Mouse (Mus musculus) forebrain, embryonic 11.5 days (tissue): ENCODE measurements at regions not wholly inside any gene's neighbourhood (a gene's known extent, or its start where the extent isn't known, plus 50 kb on each side); places are given as distances from the start of the nearest gene placed in this dataset.

Experiments
- ATAC-seq: fragments of 200-750 bp; cut with Nextera tagmentation; replicated peaks from 2 replicates; pipeline ENCODE4 v1.8.0; 2017; ENCODE audit warnings: moderate TSS enrichment; ENCODE audit not compliant: low FRiP score
- DNase-seq: peaks from one replicate; pipeline ENCODE4 v3.0.0-alpha.2; 2017; ENCODE audit warnings: low spot score
- H3K27ac ChIP-seq: fragments of 300-500 bp; sonication (generic); 2 replicates; pipeline ENCODE4 v1.5.1; 2014; ENCODE audit warnings: low read depth, low read length
- H3K27me3 ChIP-seq: fragments of 300-500 bp; sonication (generic); 2 replicates; pipeline ENCODE4 v1.6.1; 2014; ENCODE audit warnings: mild to moderate bottlenecking, low read length, mixed read lengths; ENCODE audit not compliant: control insufficient read depth, insufficient read depth
- H3K36me3 ChIP-seq: fragments of 300-500 bp; sonication (generic); 2 replicates; pipeline ENCODE4 v1.6.1; 2014; ENCODE audit warnings: mild to moderate bottlenecking, low read length, moderate library complexity, mixed read lengths; ENCODE audit not compliant: control insufficient read depth, insufficient read depth
- H3K4me1 ChIP-seq: fragments of 300-500 bp; sonication (generic); replicated peaks from 2 replicates; pipeline ENCODE4 v1.6.1; 2014; ENCODE audit warnings: low read length, mixed read lengths; ENCODE audit not compliant: control insufficient read depth, insufficient read depth
- H3K4me2 ChIP-seq: fragments of 300-500 bp; sonication (generic); 2 replicates; pipeline ENCODE4 v1.6.1; 2014; ENCODE audit warnings: low read depth, mild to moderate bottlenecking, low read length, moderate library complexity, mixed read lengths; ENCODE audit not compliant: severe bottlenecking
- H3K4me3 ChIP-seq: fragments of 300-500 bp; sonication (generic); 2 replicates; pipeline ENCODE4 v1.5.1; 2014; ENCODE audit warnings: low read depth, low read length
- H3K9ac ChIP-seq: fragments of 300-500 bp; sonication (generic); 2 replicates; pipeline ENCODE4 v1.6.1; 2014; ENCODE audit warnings: low read length
- H3K9me3 ChIP-seq: fragments of 300-500 bp; sonication (generic); 2 replicates; pipeline ENCODE4 v1.6.1; 2016; ENCODE audit warnings: low read length, mixed read lengths; ENCODE audit not compliant: control insufficient read depth
- WGBS: fragments of 180-500 bp; shearing (Covaris S2); extraction: QIAGEN DNeasy Blood & Tissue Kit; methylation state at CpG from one replicate; pipeline ENCODE4 v1.1.7; 2014; 5-methylcytosine and 5-hydroxymethylcytosine counted together

DNA sequence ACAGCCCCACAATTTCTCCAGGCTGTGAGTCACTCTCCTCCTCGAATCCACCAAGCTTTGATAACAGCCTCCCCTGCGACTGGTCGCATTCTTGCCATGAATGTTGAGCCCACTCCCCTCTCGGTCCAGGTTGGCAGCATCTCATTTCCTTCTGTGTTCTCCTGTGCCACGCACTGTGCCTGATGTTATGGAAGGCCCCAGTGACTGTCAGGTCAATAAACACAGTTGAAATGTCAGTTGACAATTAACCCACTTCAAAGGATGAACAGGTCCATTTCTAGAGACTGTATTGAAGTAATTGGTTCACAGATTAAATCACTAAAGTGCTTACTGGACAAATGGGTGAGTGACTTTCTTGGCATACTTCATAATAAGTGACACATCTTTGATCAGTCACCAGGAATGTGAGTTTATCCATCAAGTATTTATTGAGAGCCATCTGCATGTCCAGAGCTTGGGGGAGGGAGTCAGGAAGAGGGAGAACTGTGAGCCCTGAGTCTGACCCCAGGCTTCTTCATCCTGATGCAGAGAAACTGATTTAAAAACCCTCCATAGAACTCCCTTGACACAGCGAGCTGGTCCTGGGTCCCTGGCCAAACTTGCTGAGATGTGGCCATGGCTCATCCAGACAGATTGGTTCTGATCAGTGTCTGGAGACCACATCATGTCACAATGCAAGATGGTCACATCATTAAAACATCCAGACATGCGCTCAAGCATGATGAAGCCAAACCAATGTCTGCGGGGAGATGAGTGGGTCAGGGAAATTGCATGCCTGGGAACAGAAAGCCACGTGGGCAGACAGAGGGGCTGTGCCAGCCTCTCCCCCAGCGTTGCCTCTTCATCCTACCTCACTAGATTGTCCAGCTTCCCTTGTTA lies 560.7 kb downstream of the Bnc2 start:
- H3K4me3 ChIP-seq: no peak overlapping the region
- no peaks in the 10 kb centered on the region for H3K27me3 ChIP-seq
- H3K4me1 ChIP-seq: peaks cover 7% of the 10 kb centered on the region; the same call in 1 of the 2 replicates
- H3K36me3 ChIP-seq: no peaks in the 10 kb centered on the region
- ATAC-seq (no peak), DNase-seq (no peak)
- 82% methylated on average over 10 of the region's 10 CpGs for WGBS
- no peaks in the 10 kb centered on the region for H3K9me3 ChIP-seq
- no peak overlapping the region for H3K4me2 ChIP-seq
- no peak overlapping the region for H3K27ac ChIP-seq
- no peak overlapping the region for H3K9ac ChIP-seq

- H3K27ac ChIP-seq: no peak overlapping the region
- H3K9ac ChIP-seq: no peak overlapping the region
- peaks cover 4% of the 10 kb centered on the region; the same call in 1 of the 2 replicates for H3K4me1 ChIP-seq
- no peaks in the 10 kb centered on the region for H3K27me3 ChIP-seq
- no peak for DNase-seq
- no peak overlapping the region for H3K4me2 ChIP-seq
- WGBS: 95% methylated on average over 2 of the region's 2 CpGs
- no peaks in the 10 kb centered on the region for H3K36me3 ChIP-seq
- H3K4me3 ChIP-seq: no peak overlapping the region
- no peaks in the 10 kb centered on the region for H3K9me3 ChIP-seq
- ATAC-seq: peak; percentile 36; the same call in 1 of the 2 replicates
Observed at GRCm38 (mm10) chr4:84118284-84118919, 556.7 kb downstream of the Bnc2 start.

- 24% methylated on average over 7 of the region's 7 CpGs for WGBS
- H3K27ac ChIP-seq: no peak overlapping the region
- H3K4me1 ChIP-seq: peaks cover 4% of the 10 kb centered on the region; the same call in 1 of the 2 replicates
- H3K9ac ChIP-seq: no peak overlapping the region
- ATAC-seq (no peak), DNase-seq (no peak)
- no peak overlapping the region for H3K4me3 ChIP-seq
- no peaks in the 10 kb centered on the region for H3K27me3 ChIP-seq
- no peaks in the 10 kb centered on the region for H3K9me3 ChIP-seq
- no peaks in the 10 kb centered on the region for H3K36me3 ChIP-seq
- no peak overlapping the region for H3K4me2 ChIP-seq
Observed at GRCm38 (mm10) chr4:84119616-84120015, 555.5 kb downstream of the Bnc2 start.

DNA sequence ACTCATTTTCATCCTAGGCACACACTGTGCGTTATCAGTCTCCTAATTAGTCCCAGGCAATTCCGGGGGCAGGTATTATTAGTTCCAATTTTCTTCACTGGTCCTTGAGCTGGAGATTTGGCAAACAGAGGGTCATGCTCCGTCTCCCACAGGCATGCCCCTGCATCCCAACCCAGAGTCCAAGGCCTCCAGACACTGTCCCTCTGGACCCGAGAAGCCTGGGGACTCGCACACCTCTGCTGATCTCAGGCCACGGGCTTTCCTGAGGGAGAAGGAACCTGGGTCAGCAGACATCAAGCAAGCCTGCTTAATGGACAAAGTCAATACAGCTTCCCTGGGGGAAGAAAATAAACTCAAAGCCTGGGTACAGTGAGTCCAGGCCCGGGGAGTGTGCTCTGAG lies 554.7 kb downstream of the Bnc2 start:
- WGBS: 41% methylated on average over 7 of the region's 7 CpGs
- DNase-seq (no peak), ATAC-seq (no peak)

DNA sequence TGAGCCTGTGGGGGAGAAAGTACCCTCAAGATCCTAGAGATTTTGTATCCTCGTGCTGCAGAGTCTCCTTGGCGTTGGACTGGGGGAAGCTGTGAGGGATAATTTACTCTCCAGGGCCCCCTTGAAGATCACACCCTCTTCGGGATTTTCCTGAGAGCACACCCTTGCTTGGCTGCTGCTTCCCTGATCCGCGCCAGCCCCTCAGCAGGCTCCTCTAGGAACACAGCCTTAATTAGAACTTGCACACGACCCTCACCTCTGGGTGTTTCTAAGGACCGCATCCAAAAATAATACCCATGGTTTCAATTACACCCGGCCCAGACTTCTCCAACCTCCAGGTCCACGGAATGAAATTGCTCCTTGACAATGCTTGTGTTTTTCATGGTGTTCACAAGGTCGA lies 553.6 kb downstream of the Bnc2 start:
- peaks cover 4% of the 10 kb centered on the region; the same call in 1 of the 2 replicates for H3K4me1 ChIP-seq
- no peaks in the 10 kb centered on the region for H3K9me3 ChIP-seq
- ATAC-seq: no peak
- H3K4me2 ChIP-seq: no peak overlapping the region
- H3K9ac ChIP-seq: no peak overlapping the region
- no peaks in the 10 kb centered on the region for H3K36me3 ChIP-seq
- H3K27ac ChIP-seq: no peak overlapping the region
- no peak for DNase-seq
- 66% methylated on average over 10 of the region's 10 CpGs for WGBS
- H3K27me3 ChIP-seq: no peaks in the 10 kb centered on the region
- H3K4me3 ChIP-seq: no peak overlapping the region

More for the DNA sequence above, 554.7 kb downstream of the Bnc2 start:
- H3K4me3 ChIP-seq: no peak overlapping the region
- no peaks in the 10 kb centered on the region for H3K27me3 ChIP-seq
- H3K9ac ChIP-seq: no peak overlapping the region
- H3K27ac ChIP-seq: no peak overlapping the region
- peaks cover 4% of the 10 kb centered on the region; the same call in 1 of the 2 replicates for H3K4me1 ChIP-seq
- no peak overlapping the region for H3K4me2 ChIP-seq
- no peaks in the 10 kb centered on the region for H3K36me3 ChIP-seq
- H3K9me3 ChIP-seq: no peaks in the 10 kb centered on the region

DNA sequence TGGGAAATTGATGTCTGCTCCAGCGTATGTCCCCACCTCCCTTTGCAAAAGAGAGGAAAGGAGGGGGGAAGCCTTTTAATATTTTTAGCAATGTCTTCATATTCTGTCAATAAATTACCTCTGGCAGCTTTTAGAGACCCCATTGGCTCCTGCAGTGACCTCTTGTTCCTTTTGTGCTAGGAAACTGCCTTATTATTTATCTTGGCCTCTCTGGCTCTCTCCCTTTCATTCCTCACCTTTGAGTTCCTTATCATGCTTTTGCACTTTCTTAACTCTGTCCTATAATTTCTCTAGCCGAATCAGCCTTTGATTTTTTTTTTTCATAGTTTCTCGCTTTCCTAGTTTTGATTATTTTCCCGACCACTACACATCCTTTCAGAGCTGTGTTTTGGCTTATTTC lies 548.7 kb downstream of the Bnc2 start:
- no peak overlapping the region for H3K4me2 ChIP-seq
- H3K4me3 ChIP-seq: no peak overlapping the region
- WGBS: 74% methylated on average over 4 of the region's 4 CpGs
- H3K27me3 ChIP-seq: no peaks in the 10 kb centered on the region
- no peak overlapping the region for H3K27ac ChIP-seq
- no peak for DNase-seq
- H3K9ac ChIP-seq: no peak overlapping the region
- H3K4me1 ChIP-seq: 0 out of 2 replicates have a peak, but pooled peaks cover 2% of the 10 kb centered on the region
- H3K36me3 ChIP-seq: no peaks in the 10 kb centered on the region
- no peak for ATAC-seq
- no peaks in the 10 kb centered on the region for H3K9me3 ChIP-seq

DNA sequence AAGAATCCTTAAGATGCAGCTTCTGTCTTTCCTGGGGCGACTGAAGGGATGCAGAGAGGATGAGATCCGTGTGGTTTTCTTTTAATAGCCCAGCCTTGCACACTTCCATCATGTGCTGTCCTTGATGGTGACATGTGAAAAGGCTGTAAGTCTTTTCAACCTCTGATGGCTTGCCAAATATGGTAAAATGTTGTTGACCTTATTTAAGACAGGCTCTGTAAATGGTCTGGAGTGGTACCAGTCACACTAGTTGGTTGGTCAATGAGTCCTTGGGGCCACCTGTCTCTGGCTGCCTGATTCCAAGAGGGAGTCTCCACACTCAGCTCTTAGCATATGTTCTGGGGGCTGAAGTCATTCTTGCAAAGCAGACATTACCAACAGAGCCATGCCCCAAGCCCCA lies 547.7 kb downstream of the Bnc2 start:
- H3K27me3 ChIP-seq: no peaks in the 10 kb centered on the region
- H3K9me3 ChIP-seq: no peaks in the 10 kb centered on the region
- no peak overlapping the region for H3K9ac ChIP-seq
- no peak overlapping the region for H3K27ac ChIP-seq
- WGBS: 84% methylated on average over 2 of the region's 2 CpGs
- DNase-seq: no peak
- no peaks in the 10 kb centered on the region for H3K36me3 ChIP-seq
- no peak overlapping the region for H3K4me3 ChIP-seq
- H3K4me2 ChIP-seq: no peak overlapping the region
- no peak for ATAC-seq
- 0 out of 2 replicates have a peak, but pooled peaks cover 3% of the 10 kb centered on the region for H3K4me1 ChIP-seq

DNA sequence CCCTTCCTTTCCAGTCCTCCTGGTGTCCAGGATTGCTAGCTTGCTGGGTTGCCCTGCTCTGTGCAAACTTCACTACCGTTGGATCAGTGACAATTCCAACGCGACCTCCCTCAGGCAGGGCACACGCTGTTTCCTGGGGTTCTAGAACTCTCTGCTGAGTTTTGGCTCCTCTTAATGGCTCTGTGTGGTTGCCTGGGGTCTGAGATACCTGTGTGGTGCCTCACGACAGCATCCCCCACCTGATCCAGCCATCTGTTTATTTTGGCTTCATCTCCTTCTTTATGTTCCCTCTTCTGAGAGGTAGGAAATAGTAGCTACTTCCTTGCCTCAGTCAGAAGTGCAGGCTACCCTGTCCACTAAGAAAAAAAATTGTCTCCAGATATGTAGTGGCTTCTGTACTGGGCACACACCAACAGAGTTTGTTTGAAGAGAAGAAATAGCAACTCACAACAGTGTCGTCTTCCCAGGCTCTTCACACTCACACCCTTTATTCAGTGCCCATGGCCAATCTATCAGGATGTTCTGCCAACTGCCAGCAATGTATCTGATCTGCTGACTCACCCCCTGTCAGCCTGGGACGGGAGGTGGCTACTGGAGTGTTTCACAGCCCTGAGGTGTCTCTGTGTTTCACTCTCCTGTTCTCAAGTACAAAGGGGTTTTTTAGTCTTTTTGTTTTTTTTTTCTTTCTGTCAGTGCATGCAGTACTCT lies 544.1 kb downstream of the Bnc2 start:
- Histone ChIP-seq H3K9me3 (no peaks in the 10 kb centered on the region), H3K9ac (no peak overlapping the region), H3K4me1 (0 out of 2 replicates have a peak, but pooled peaks cover 3% of the 10 kb centered on the region), H3K36me3 (no peaks in the 10 kb centered on the region), H3K4me2 (no peak overlapping the region), H3K27ac (no peak overlapping the region), H3K27me3 (no peaks in the 10 kb centered on the region), H3K4me3 (no peak overlapping the region)
- WGBS: 82% methylated on average over 7 of the region's 7 CpGs
- no peak for DNase-seq
- ATAC-seq: no peak
